Mouse (Mus musculus): ENCODE measurements around the gene Mmp25.

- no peak for TF ChIP-seq POLR2A (IDR thresholded peaks at IDR 0.05; ENCODE audit: low read depth, low read length)
- peak; percentile 98 for TF ChIP-seq CTCF (IDR thresholded peaks at IDR 0.05; ENCODE audit: extremely low read depth, insufficient read depth, insufficient read length, insufficient replicate concordance)
Measured at GRCm38 (mm10) chr17:23610361-23610800, 34.7 kb downstream of the Mmp25 start.
